Mouse (Mus musculus): ENCODE measurements around the gene Il15. TPM values are rescaled to one million over a fixed set of nuclear protein-coding genes. Genes with fewer than 3 reads are reported as not detected.

Il15 gene
- polyA plus RNA-seq, 1 experiment from 2014 or later = 10.3 TPM

DNA sequence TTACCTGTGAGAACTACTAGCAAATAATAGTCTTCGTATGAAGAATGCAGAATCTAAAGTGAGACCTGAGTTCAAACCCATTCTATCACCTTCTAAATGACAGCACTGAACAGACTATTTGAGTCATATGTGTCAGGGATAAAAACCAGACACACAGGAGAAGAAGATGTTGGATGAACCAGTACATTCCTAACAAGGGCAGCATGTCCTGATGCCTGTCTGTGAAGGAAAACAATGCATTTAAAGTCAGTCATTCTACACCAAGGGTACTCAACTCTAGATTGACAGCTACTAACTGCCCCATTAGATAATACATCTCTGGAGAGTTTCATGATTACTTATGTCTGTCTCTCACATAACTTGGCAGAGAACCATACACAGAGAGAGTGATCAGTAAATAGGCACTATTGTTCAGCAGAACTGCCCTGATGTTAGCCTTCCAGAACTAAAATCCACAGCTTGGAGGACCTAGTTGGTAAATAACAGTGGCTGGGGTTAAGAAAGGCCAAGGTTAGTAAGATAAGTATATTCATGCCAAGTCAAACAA, 14.6 kb downstream of the Il15 start:
- Histone ChIP-seq H3K36me3 (ENCODE audit: insufficient read depth, low read length) (no peaks in the 10 kb centered on the region), H3K27me3 (ENCODE audit: insufficient read depth, low read length) (no peaks in the 10 kb centered on the region), H3K4me2 (ENCODE audit: low read length) (no peak overlapping the region), H3K27ac (no peak overlapping the region), H3K9ac (ENCODE audit: low read depth, low read length) (no peak overlapping the region), H3K4me1 (replicated peaks; ENCODE audit: insufficient read depth, low read length) (no peaks in the 10 kb centered on the region), H3K9me3 (replicated peaks; ENCODE audit: low read length) (no peaks in the 10 kb centered on the region), H3K4me3 (replicated peaks; ENCODE audit: low read depth, low read length) (no peak overlapping the region)
- WGBS = 92% methylated on average over 1 of the region's 1 CpGs
- TF ChIP-seq CTCF (IDR thresholded peaks at IDR 0.05; ENCODE audit: low read depth) = no peak
- DNase-seq (ENCODE audit: low spot score) = no peak
- no peak for ATAC-seq (replicated peaks; ENCODE audit: low FRiP score, low read depth)

DNA sequence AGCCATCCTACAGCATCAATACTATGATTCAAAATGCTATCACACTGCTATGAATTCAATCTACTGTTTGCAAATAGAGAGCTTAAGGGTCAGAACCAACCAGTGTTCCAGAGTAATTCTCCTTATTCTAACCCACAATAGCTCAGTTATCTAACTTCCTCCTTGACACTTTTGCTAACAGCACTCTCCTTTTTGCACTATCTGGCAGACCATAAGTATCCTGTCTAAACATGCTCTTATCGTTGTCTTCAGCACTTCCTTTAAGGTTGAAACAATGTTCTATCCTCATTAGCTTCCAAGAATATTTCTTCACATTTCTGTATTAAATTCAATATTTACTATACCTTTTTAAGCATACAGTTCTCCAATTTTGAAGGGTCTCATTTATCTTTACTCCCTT, 15.4 kb downstream of the Il15 start:
- no peak overlapping the region for H3K4me2 ChIP-seq (ENCODE audit: low read length)
- no peaks in the 10 kb centered on the region for H3K27me3 ChIP-seq (ENCODE audit: insufficient read depth, low read length)
- H3K27ac ChIP-seq = no peak overlapping the region
- no peak overlapping the region for H3K9ac ChIP-seq (ENCODE audit: low read depth, low read length)
- no peaks in the 10 kb centered on the region for H3K36me3 ChIP-seq (ENCODE audit: insufficient read depth, low read length)
- ATAC-seq (replicated peaks; ENCODE audit: low FRiP score, low read depth) (no peak), DNase-seq (ENCODE audit: low spot score) (no peak)
- H3K4me3 ChIP-seq (replicated peaks; ENCODE audit: low read depth, low read length) = no peak overlapping the region
- no peaks in the 10 kb centered on the region for H3K9me3 ChIP-seq (replicated peaks; ENCODE audit: low read length)
- TF ChIP-seq CTCF (IDR thresholded peaks at IDR 0.05; ENCODE audit: low read depth) = no peak
- 78% methylated on average over 1 of the region's 1 CpGs for WGBS
- no peaks in the 10 kb centered on the region for H3K4me1 ChIP-seq (replicated peaks; ENCODE audit: insufficient read depth, low read length)

DNA sequence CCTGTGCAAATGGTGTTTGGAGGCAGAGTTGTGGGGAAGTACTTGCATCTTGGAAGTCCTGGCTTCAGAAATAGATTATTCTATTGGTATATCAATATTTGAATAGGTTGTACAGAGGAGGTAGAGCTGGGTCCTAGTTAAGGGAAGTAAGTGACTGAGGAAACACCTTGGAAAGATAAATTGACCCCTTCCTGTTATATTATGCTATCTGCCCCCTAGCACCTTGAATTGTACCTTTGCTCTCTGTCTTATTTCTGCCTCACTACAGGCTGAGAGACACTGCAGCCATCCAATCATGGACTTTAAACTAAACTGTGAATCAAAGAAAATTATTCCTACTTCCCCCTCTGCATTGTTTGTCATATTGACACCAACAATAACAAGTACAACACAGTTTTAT, 17.2 kb downstream of the Il15 start:
- Histone ChIP-seq H3K27ac (no peak overlapping the region), H3K4me3 (replicated peaks; ENCODE audit: low read depth, low read length) (no peak overlapping the region), H3K4me1 (replicated peaks; ENCODE audit: insufficient read depth, low read length) (no peaks in the 10 kb centered on the region), H3K36me3 (ENCODE audit: insufficient read depth, low read length) (no peaks in the 10 kb centered on the region), H3K9ac (ENCODE audit: low read depth, low read length) (no peak overlapping the region), H3K27me3 (ENCODE audit: insufficient read depth, low read length) (no peaks in the 10 kb centered on the region), H3K9me3 (replicated peaks; ENCODE audit: low read length) (no peaks in the 10 kb centered on the region), H3K4me2 (ENCODE audit: low read length) (no peak overlapping the region)
- no peak for TF ChIP-seq CTCF (IDR thresholded peaks at IDR 0.05; ENCODE audit: low read depth)
- DNase-seq (ENCODE audit: low spot score) (no peak), ATAC-seq (replicated peaks; ENCODE audit: low FRiP score, low read depth) (no peak)

DNA sequence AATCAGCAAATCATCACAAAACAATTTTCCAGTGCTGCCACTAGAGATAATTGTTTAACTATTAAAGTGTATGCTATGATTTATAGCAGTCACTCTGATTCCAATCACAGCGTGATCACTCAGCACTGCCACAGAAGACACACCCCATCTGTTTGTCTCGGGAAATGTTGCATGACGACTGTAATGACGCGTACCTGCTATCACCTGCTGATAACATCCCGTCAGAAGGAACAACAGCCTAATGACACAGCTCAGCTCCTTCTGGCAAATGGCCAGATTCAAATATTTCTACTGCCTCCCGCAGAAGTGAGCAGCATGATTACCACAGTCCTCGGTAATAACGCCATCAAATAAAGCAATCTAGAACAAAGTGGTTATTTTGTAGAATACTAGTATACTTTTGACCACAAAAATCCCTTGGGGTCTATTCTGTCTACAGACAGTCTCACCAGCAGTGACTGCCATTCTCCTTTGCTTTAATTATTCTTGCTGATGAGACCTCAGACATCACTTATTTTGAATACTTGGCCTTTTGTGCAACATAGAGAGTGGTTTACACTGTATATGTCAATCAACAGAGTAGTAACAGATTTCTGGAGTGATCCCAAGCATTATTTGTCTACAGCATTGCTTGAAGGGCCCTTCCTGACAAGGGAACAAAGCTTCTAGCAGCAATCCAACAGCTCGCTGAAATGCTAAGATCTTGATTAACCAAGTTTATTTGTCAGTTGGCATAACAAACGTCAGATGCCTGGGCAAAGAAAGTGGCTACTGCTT, 18.4 kb downstream of the Il15 start:
- 47% methylated on average over 11 of the region's 11 CpGs for WGBS
- no peak for DNase-seq (ENCODE audit: low spot score)
- no peak overlapping the region for H3K9ac ChIP-seq (ENCODE audit: low read depth, low read length)

DNA sequence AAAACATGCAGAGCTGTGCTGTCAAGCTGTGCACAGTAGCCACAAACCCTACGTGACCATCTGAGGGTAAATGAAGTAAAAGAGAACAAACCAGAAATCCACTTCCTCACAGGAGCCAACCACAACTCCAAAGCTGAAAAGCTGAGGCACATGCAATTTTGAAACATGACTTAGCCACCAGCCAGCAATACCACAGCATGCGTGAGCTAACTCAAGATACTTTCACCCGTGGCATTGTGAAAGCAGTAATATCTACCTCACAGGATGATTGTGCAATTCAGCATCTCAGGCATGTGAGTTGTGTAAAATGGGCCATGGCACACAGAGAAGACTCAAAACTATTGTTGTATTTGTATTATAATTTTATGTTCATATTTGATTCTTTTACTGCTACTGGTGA, 19.7 kb downstream of the Il15 start:
- WGBS = 80% methylated on average over 3 of the region's 3 CpGs
- Histone ChIP-seq H3K4me1 (replicated peaks; ENCODE audit: insufficient read depth, low read length) (no peaks in the 10 kb centered on the region), H3K4me2 (ENCODE audit: low read length) (no peak overlapping the region), H3K4me3 (replicated peaks; ENCODE audit: low read depth, low read length) (no peak overlapping the region), H3K9me3 (replicated peaks; ENCODE audit: low read length) (no peaks in the 10 kb centered on the region), H3K36me3 (ENCODE audit: insufficient read depth, low read length) (no peaks in the 10 kb centered on the region), H3K27me3 (ENCODE audit: insufficient read depth, low read length) (no peaks in the 10 kb centered on the region), H3K27ac (no peak overlapping the region), H3K9ac (ENCODE audit: low read depth, low read length) (no peak overlapping the region)
- no peak for DNase-seq (ENCODE audit: low spot score)
- no peak for ATAC-seq (replicated peaks; ENCODE audit: low FRiP score, low read depth)
- no peak for TF ChIP-seq CTCF (IDR thresholded peaks at IDR 0.05; ENCODE audit: low read depth)

More for the DNA sequence above, 18.4 kb downstream of the Il15 start:
- Histone ChIP-seq H3K4me2 (ENCODE audit: low read length) (no peak overlapping the region), H3K4me1 (replicated peaks; ENCODE audit: insufficient read depth, low read length) (no peaks in the 10 kb centered on the region), H3K27me3 (ENCODE audit: insufficient read depth, low read length) (no peaks in the 10 kb centered on the region), H3K9me3 (replicated peaks; ENCODE audit: low read length) (no peaks in the 10 kb centered on the region), H3K36me3 (ENCODE audit: insufficient read depth, low read length) (no peaks in the 10 kb centered on the region), H3K27ac (no peak overlapping the region), H3K4me3 (replicated peaks; ENCODE audit: low read depth, low read length) (no peak overlapping the region)
- no peak for TF ChIP-seq CTCF (IDR thresholded peaks at IDR 0.05; ENCODE audit: low read depth)
- ATAC-seq (replicated peaks; ENCODE audit: low FRiP score, low read depth) = no peak

DNA sequence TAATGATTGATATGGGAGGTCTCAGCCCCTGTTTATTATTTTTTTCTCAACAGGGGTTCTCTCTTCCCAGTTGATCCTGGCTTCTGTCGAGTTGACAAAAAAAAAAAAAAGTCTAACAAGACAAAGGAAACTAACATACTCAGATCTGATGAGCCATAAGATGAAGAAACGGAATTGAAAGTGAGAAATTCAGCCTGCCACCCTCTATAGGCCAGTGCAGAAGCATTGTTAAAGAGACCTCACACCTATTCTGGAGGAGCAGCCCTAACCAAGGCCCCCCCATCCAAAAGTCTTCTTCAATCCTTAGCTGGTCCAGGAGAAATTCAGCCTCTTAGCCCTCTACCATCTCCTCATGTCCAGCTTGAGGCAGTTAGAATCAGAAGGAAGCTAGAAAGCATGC, 20.7 kb downstream of the Il15 start:
- Histone ChIP-seq H3K4me1 (replicated peaks; ENCODE audit: insufficient read depth, low read length) (no peaks in the 10 kb centered on the region), H3K27ac (no peak overlapping the region), H3K36me3 (ENCODE audit: insufficient read depth, low read length) (no peaks in the 10 kb centered on the region), H3K4me3 (replicated peaks; ENCODE audit: low read depth, low read length) (no peak overlapping the region), H3K9me3 (replicated peaks; ENCODE audit: low read length) (no peaks in the 10 kb centered on the region), H3K27me3 (ENCODE audit: insufficient read depth, low read length) (no peaks in the 10 kb centered on the region), H3K4me2 (ENCODE audit: low read length) (no peak overlapping the region), H3K9ac (ENCODE audit: low read depth, low read length) (no peak overlapping the region)
- no peak for TF ChIP-seq CTCF (IDR thresholded peaks at IDR 0.05; ENCODE audit: low read depth)
- DNase-seq (ENCODE audit: low spot score) (no peak), ATAC-seq (replicated peaks; ENCODE audit: low FRiP score, low read depth) (no peak)
- WGBS = 41% methylated on average over 2 of the region's 2 CpGs

Measured in kidney, postnatal 0 days (tissue).